Mouse (Mus musculus) midbrain, embryonic 16.5 days (tissue): ENCODE data around the gene Lima1. TPM values are rescaled to one million over a fixed set of nuclear protein-coding genes. Genes with fewer than 3 reads are reported as not detected.

Experiments used
- ATAC-seq: fragments of 200-750 bp; cut with Nextera tagmentation; 2 replicates; pipeline ENCODE4 v1.8.0; 2017; ENCODE audit warnings: moderate TSS enrichment
- H3K27ac ChIP-seq: fragments of 300-500 bp; sonication (generic); 2 replicates; pipeline ENCODE4 v1.5.1; 2014; ENCODE audit warnings: mild to moderate bottlenecking, low read length, mixed read lengths
- H3K27me3 ChIP-seq: fragments of 300-500 bp; sonication (generic); 2 replicates; pipeline ENCODE4 v1.6.1; 2014; ENCODE audit warnings: low read depth, low read length, mixed read lengths; ENCODE audit not compliant: control insufficient read depth, insufficient read depth
- H3K36me3 ChIP-seq: fragments of 300-500 bp; sonication (generic); 2 replicates; pipeline ENCODE4 v1.6.1; 2014; ENCODE audit warnings: mild to moderate bottlenecking, low read length, moderate library complexity, mixed read lengths; ENCODE audit not compliant: control insufficient read depth, insufficient read depth
- H3K4me1 ChIP-seq: fragments of 300-500 bp; sonication (generic); 2 replicates; pipeline ENCODE4 v1.6.1; 2014; ENCODE audit warnings: mild to moderate bottlenecking, low read length, mixed read lengths; ENCODE audit not compliant: control insufficient read depth, insufficient read depth
- H3K4me2 ChIP-seq: fragments of 300-500 bp; sonication (generic); 2 replicates; pipeline ENCODE4 v1.6.1; 2014; ENCODE audit warnings: mild to moderate bottlenecking, low read length, mixed read lengths
- H3K4me3 ChIP-seq: fragments of 300-500 bp; sonication (generic); 2 replicates; pipeline ENCODE4 v1.5.1; 2014; ENCODE audit warnings: low read depth, mild to moderate bottlenecking, low read length, moderate library complexity, mixed read lengths
- H3K9ac ChIP-seq: fragments of 300-500 bp; sonication (generic); 2 replicates; pipeline ENCODE4 v1.6.1; 2014; ENCODE audit warnings: low read depth, low read length, mixed read lengths
- H3K9me3 ChIP-seq: fragments of 300-500 bp; sonication (generic); replicated peaks from 2 replicates; pipeline ENCODE4 v1.6.1; 2014; ENCODE audit warnings: mild to moderate bottlenecking, low read length, mixed read lengths; ENCODE audit not compliant: control insufficient read depth, poor library complexity, severe bottlenecking
- WGBS: fragments of 180-500 bp; shearing (Covaris S2); extraction: QIAGEN DNeasy Blood & Tissue Kit; methylation state at CpG from one replicate; pipeline ENCODE4 v1.1.7; 2014; 5-methylcytosine and 5-hydroxymethylcytosine counted together
- polyA plus RNA-seq: library from polyadenylated mRNA; unstranded; fragments of >200 nt; fragmentation: Nextera tagmentation; extraction: Ambion mirVana; gene quantifications from 2 replicates; pipeline ENCODE4 v1.2.1, GENCODE M21; 2015

Gene Lima1
- polyA plus RNA-seq, 1 experiment from 2014 or later: 11.8 TPM

DNA sequence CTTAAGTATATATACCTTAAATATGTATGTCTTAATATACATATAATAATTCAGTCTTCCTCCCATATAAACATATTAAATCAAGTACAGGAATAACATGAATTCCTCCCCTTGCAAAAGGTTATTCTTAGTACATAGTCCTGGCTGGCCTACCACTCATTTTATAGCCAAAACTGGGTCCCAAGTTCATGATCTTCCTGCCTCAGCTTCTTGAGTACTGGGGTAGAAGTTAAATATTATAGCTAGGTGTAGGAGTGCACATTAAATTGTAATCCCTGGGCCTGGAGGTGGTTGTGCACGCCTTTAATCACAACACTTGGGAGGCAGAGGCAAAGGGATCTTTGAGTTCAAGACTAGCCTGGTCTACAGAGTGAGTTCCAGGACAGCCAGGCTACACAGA lies 106.5 kb downstream of the Lima1 start:
- no peaks in the 10 kb centered on the region for H3K9me3 ChIP-seq
- peaks cover 16% of the 10 kb centered on the region for H3K4me1 ChIP-seq
- H3K9ac ChIP-seq: no peak overlapping the region
- H3K27ac ChIP-seq: no peak overlapping the region
- no peaks in the 10 kb centered on the region; the same call in 1 of the 2 replicates for H3K36me3 ChIP-seq
- ATAC-seq: no peak
- no peak overlapping the region for H3K4me3 ChIP-seq
- H3K27me3 ChIP-seq: no peaks in the 10 kb centered on the region
- WGBS: 97% methylated on average over 1 of the region's 1 CpGs
- H3K4me2 ChIP-seq: no peak overlapping the region

DNA sequence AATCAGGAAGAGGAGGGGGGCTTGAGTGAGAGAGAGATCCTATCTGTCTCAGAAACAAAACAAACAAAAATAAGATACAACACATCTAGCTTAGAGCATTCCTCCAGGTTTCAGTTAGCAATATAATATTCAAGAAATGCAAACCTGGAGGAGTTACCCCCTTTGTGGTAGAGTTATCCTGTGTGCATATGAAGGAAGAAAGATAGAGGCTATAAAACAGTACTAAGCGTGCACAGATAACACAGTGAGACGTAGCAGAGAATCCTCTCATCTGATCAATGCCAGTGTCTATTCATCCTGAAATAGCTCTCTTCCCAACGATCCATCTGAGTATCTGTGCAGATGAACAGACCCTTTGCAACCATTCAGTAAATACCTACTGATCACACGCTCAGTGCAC lies 107.8 kb downstream of the Lima1 start:
- H3K9me3 ChIP-seq: no peaks in the 10 kb centered on the region
- peaks cover 16% of the 10 kb centered on the region for H3K4me1 ChIP-seq
- no peaks in the 10 kb centered on the region for H3K27me3 ChIP-seq
- no peak overlapping the region for H3K9ac ChIP-seq
- H3K4me3 ChIP-seq: no peak overlapping the region
- no peak overlapping the region for H3K4me2 ChIP-seq
- H3K27ac ChIP-seq: no peak overlapping the region
- no peaks in the 10 kb centered on the region; the same call in 1 of the 2 replicates for H3K36me3 ChIP-seq
- no peak for ATAC-seq
- 89% methylated on average over 4 of the region's 4 CpGs for WGBS

DNA sequence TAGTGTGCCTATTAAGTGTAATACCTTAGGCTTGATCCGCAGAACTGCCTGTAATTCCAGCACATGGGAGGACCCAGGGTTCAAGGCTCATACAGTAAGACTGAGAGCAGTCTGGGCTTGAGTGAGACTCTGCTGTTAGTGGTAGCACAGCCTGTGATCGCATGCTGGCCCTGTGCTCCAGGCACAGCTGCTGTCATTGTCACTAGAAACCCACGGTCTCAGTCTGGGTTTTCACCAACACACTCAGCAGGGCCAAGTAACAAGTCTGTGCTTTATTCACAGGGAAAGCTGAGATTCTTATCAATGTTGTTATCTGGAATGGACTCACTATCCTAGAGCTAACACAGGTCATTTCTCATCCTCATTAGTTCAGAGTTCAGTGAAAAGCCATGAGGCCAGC lies 121.1 kb downstream of the Lima1 start:
- H3K27me3 ChIP-seq: no peaks in the 10 kb centered on the region
- H3K4me2 ChIP-seq: no peak overlapping the region
- no peak overlapping the region for H3K9ac ChIP-seq
- no peaks in the 10 kb centered on the region; the same call in 1 of the 2 replicates for H3K4me1 ChIP-seq
- ATAC-seq: no peak
- H3K36me3 ChIP-seq: no peaks in the 10 kb centered on the region
- no peaks in the 10 kb centered on the region for H3K9me3 ChIP-seq
- H3K4me3 ChIP-seq: no peak overlapping the region
- WGBS: 89% methylated on average over 3 of the region's 3 CpGs
- no peak overlapping the region for H3K27ac ChIP-seq

DNA sequence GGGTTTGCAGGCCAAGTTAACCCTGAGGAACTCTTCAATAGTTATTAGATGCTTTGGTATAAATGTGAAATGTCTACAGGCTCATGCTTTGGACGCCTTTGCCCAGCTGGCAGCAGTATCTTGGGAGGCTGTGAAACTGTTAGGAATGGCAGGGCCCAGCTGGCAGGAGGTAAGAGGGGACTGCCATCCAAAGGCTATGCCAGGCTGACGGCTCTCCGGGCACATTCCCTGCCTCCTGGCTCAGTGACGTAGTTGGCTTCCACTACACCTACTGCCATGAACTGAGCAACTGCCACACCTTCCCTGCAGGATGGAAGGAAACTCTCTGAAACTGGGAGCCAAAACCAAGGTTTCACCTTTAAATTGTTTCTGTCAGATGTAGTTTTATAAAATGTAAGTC lies 135.0 kb downstream of the Lima1 start:
- Histone ChIP-seq H3K4me1 (no peaks in the 10 kb centered on the region), H3K4me3 (no peak overlapping the region), H3K27me3 (no peaks in the 10 kb centered on the region), H3K9me3 (no peaks in the 10 kb centered on the region), H3K9ac (no peak overlapping the region), H3K27ac (no peak overlapping the region), H3K4me2 (no peak overlapping the region), H3K36me3 (peaks cover 28% of the 10 kb centered on the region)
- 93% methylated on average over 4 of the region's 4 CpGs for WGBS
- ATAC-seq: no peak

DNA sequence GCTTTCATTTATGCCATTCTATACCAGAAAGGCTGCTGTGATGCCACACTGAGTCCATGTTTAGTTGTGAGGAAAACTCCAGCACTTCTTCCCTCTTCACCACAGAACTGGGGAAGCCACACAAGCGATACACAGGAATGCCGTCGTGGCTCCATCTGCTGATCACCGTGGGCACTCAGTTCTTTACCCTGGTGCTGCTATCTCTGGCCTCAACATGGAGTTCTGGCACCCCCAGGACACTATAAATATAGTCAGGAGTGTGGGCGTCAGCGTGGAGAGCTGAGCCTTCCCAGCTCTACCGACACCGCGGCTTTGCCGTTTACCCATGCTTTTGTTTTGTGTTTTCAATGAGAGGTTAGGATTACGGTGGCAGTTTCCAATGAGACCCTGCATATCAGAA lies 138.6 kb downstream of the Lima1 start:
- no peak for ATAC-seq
- peaks cover 30% of the 10 kb centered on the region for H3K36me3 ChIP-seq
- WGBS: 94% methylated on average over 11 of the region's 11 CpGs

DNA sequence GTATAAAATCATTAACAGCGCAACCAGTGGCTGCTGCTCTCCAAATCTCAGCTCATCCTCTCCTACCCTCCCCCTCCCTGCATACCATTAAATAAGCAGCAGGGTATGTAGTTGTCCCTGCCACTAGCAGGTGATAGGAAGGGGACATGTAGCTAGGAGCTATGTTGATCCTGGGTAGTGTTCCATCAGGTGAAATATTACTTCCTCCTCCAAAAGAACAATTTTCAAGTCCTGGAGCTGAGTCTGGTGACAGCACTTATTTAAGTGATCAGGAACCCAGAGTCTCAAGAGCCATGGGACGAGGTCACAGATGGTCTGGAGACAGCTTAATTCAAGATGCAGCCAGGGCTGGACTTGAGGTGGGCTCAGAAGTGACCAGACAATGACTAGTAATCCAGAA lies 139.6 kb downstream of the Lima1 start:
- WGBS: 96% methylated on average over 2 of the region's 2 CpGs

More for the DNA sequence above, 138.6 kb downstream of the Lima1 start:
- Histone ChIP-seq H3K27ac (no peak overlapping the region), H3K9me3 (no peaks in the 10 kb centered on the region), H3K4me2 (no peak overlapping the region), H3K4me1 (no peaks in the 10 kb centered on the region), H3K9ac (no peak overlapping the region), H3K4me3 (no peak overlapping the region), H3K27me3 (no peaks in the 10 kb centered on the region)

DNA sequence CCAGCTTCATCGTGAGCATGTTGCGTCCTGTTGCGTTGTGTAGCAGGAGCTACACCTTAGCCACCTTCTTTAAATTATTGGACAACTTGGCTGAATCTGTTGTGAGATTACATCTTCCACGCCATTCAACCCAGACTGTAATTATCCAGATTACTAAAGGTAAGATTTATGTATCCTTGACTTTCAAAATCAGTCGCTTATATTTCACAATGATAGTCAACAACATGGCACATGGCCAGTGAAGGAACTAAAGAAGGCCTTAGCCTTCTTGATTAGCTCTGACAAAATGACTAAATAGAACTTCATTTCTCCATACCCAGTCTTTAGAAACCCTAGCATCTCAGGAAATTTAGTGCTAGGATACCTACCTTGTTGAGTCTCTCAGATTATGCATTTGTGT lies 142.1 kb downstream of the Lima1 start:
- no peak overlapping the region for H3K27ac ChIP-seq
- no peak for ATAC-seq
- H3K4me3 ChIP-seq: no peak overlapping the region
- no peak overlapping the region for H3K4me2 ChIP-seq
- H3K36me3 ChIP-seq: peaks cover 29% of the 10 kb centered on the region
- no peaks in the 10 kb centered on the region for H3K9me3 ChIP-seq
- H3K27me3 ChIP-seq: no peaks in the 10 kb centered on the region
- no peaks in the 10 kb centered on the region for H3K4me1 ChIP-seq
- 95% methylated on average over 5 of the region's 5 CpGs for WGBS
- no peak overlapping the region for H3K9ac ChIP-seq

More for the DNA sequence above, 139.6 kb downstream of the Lima1 start:
- H3K27ac ChIP-seq: no peak overlapping the region
- H3K9ac ChIP-seq: no peak overlapping the region
- H3K27me3 ChIP-seq: no peaks in the 10 kb centered on the region
- H3K36me3 ChIP-seq: peaks cover 28% of the 10 kb centered on the region
- H3K4me1 ChIP-seq: no peaks in the 10 kb centered on the region
- H3K4me2 ChIP-seq: no peak overlapping the region
- no peak overlapping the region for H3K4me3 ChIP-seq
- no peak for ATAC-seq
- H3K9me3 ChIP-seq: no peaks in the 10 kb centered on the region

DNA sequence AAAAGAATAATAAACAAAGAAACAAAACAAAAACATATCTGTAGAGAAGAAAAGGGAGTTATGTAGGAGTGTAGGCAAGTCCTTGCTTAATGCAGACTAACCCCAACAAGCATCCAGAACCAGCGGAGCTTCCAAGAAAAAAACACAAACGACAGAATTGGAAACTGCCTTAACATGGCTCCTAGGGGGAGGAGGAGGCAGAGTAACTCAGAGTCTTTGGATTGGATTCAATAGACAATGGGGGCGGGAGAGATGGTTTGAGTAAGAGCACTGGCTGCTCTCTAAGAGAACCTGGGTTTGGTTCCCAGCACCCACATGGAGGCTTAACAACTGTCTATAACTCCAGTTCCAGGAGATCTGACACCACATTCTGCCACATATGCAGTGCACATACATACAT lies 143.6 kb downstream of the Lima1 start:
- ATAC-seq: no peak
- WGBS: 90% methylated on average over 3 of the region's 3 CpGs
- no peak overlapping the region for H3K4me3 ChIP-seq
- no peak overlapping the region for H3K27ac ChIP-seq
- no peak overlapping the region for H3K4me2 ChIP-seq
- peaks cover 1% of the 10 kb centered on the region for H3K4me1 ChIP-seq
- H3K27me3 ChIP-seq: no peaks in the 10 kb centered on the region
- no peak overlapping the region for H3K9ac ChIP-seq
- H3K36me3 ChIP-seq: peaks cover 26% of the 10 kb centered on the region
- H3K9me3 ChIP-seq: no peaks in the 10 kb centered on the region

DNA sequence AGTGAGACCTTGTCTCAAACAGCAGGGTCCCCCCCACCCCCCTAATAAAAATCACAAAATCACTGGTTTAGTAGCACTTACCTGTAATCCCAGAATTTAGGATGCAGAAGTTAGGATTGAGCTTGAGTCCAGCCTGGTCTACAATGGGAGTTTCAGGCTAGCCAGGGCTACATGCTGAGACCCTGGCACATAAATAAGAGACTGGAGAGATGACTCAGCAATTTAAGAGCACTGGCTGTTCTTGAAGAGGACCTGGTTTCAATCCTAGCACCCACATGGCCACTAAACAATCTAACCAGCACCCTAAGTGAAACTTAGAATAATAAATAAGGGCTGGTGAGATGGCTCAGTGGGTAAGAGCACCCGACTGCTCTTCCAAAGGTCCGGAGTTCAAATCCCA lies 144.1 kb downstream of the Lima1 start:
- WGBS: 100% methylated on average over 2 of the region's 2 CpGs
- H3K4me3 ChIP-seq: no peak overlapping the region
- no peaks in the 10 kb centered on the region for H3K9me3 ChIP-seq
- H3K4me2 ChIP-seq: no peak overlapping the region
- H3K36me3 ChIP-seq: peaks cover 24% of the 10 kb centered on the region
- no peak overlapping the region for H3K27ac ChIP-seq
- no peaks in the 10 kb centered on the region for H3K27me3 ChIP-seq
- peaks cover 6% of the 10 kb centered on the region for H3K4me1 ChIP-seq
- no peak for ATAC-seq
- H3K9ac ChIP-seq: no peak overlapping the region
